Mouse (Mus musculus): ENCODE results near the gene Txndc8.

GRCm38 (mm10) chr4:57970285-57970684, 38.6 kb downstream of the Txndc8 start:
- no peak for TF ChIP-seq GATA1 (IDR thresholded peaks at IDR 0.05; ENCODE audit: borderline replicate concordance, low read length)
- no peak for TF ChIP-seq CTCF (IDR thresholded peaks at IDR 0.05; ENCODE audit: low read depth, low read length)

All from G1E (cell line).